Mouse (Mus musculus): ENCODE data around the gene Adam12.

- TF ChIP-seq POLR2A (IDR thresholded peaks at IDR 0.05; ENCODE audit: low read depth, low read length) (no peak), CTCF (IDR thresholded peaks at IDR 0.05; ENCODE audit: extremely low read depth, insufficient read depth, insufficient read length, insufficient replicate concordance) (no peak)
These were observed 311.2 kb downstream of the Adam12 start for GRCm38 (mm10) chr7:133920724-133921123.

All from spleen, adult 2 months (tissue).